In the genomic region with DNA sequence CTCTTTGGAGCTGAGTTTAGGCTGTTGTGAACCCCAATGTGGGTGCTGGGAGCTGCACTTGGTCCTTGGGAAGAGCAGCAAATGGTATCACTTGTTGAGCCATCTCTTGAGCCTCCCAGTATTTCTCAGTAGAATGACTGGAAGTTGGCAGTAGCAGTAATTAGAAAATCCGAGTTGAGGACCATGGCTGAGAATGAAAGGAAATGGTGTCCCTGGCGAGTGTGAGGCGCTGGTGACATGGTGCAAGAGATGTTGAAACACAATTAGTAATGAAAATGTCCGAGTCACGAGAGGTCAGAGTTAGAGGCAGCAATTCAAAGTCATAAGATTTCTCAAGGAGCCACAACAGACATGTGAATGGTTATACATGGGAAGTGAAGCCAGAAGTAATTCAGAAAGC, we compare ENCODE assay signal across 20 mouse cellular contexts.
DNase-seq lines count a peak whose midpoint lies in the region; ATAC-seq and TF ChIP-seq lines count a peak whose summit lies in the region.
"Had no signal": no experiment of that assay in that cellular context is flagged by ENCODE, and none has a peak within 500 bp of the region (broad histone marks: within the 10 kb centered on the region; RNA-seq: fewer than 3 reads in every experiment).

No protein-coding gene starts in this region.

- 63% methylated on average over 5 of the region's 5 CpGs for WGBS in lung, postnatal 0 days

- H3K27ac ChIP-seq in lung, postnatal 0 days (ENCODE audit: low read length), result no peak overlapping the region
- H3K27ac ChIP-seq: gastrocnemius, adult 2 months; heart, adult 2 months; heart, embryonic 10.5 days; hindbrain, embryonic 12.5 days; hindbrain, embryonic 15.5 days had no signal

- no peak for TF ChIP-seq EP300 in lung, postnatal 0 days (IDR thresholded peaks at IDR 0.05)

- no peaks in the 10 kb centered on the region for H3K27me3 ChIP-seq in lung, postnatal 0 days (replicated peaks; ENCODE audit: insufficient read depth, low read length)
- H3K27me3 ChIP-seq: hindbrain, embryonic 12.5 days; hindbrain, embryonic 15.5 days had no signal

- no peaks in the 10 kb centered on the region for H3K36me3 ChIP-seq in lung, postnatal 0 days (ENCODE audit: insufficient read depth, low read length)
- H3K36me3 ChIP-seq: heart, embryonic 10.5 days; hindbrain, embryonic 12.5 days; hindbrain, embryonic 15.5 days had no signal

- peak; percentile 38 for DNase-seq in adrenal gland, postnatal 14 days
- no peak for DNase-seq in adrenal gland, adult 8-10 months
- peak; percentile 69 for DNase-seq in lung, postnatal 0 days (ENCODE audit: low spot score)
- no peak for DNase-seq in lung, adult 18-20 months
- DNase-seq in adipocyte (ENCODE audit: low spot score), result peak; percentile 49
- DNase-seq in cerebellum, adult 9-10 months, result no peak
- DNase-seq: cerebellum, adult 11-12 months; cerebellum, adult 8-10 months; cerebellum, postnatal 14 days; forebrain, postnatal 0 days; gastrocnemius, adult 2 months; gastrocnemius, postnatal 14 days; heart, adult 2 months had no signal

- no peak overlapping the region for H3K4me2 ChIP-seq in lung, postnatal 0 days (replicated peaks; ENCODE audit: low read depth, low read length)
- H3K4me2 ChIP-seq: hindbrain, embryonic 12.5 days; hindbrain, embryonic 15.5 days had no signal

- H3K4me3 ChIP-seq in lung, postnatal 0 days (ENCODE audit: low read depth, low read length), result no peak overlapping the region
- H3K4me3 ChIP-seq: gastrocnemius, adult 2 months; heart, adult 2 months; heart, embryonic 10.5 days; hindbrain, embryonic 12.5 days; hindbrain, embryonic 15.5 days had no signal

- H3K9ac ChIP-seq in lung, postnatal 0 days (replicated peaks; ENCODE audit: low read depth), result no peak overlapping the region
- H3K9ac ChIP-seq: forebrain, postnatal 0 days; hindbrain, embryonic 12.5 days; hindbrain, embryonic 15.5 days had no signal

- H3K4me1 ChIP-seq in lung, postnatal 0 days (ENCODE audit: insufficient read depth, low read depth, low read length), result no peaks in the 10 kb centered on the region
- H3K4me1 ChIP-seq: heart, embryonic 10.5 days; hindbrain, embryonic 12.5 days; hindbrain, embryonic 15.5 days had no signal

- ATAC-seq in lung, postnatal 0 days, result no peak; the same call in 1 of the 2 replicates
- peak; percentile 25; the same call in 1 of the 2 replicates for ATAC-seq in granulocyte monocyte progenitor cell, adult 5-6 weeks (replicated peaks; ENCODE audit: poor library complexity, severe bottlenecking)
- ATAC-seq in erythroid progenitor cell, adult 5-6 weeks (replicated peaks; ENCODE audit: low FRiP score, poor library complexity, severe bottlenecking), result no peak
- ATAC-seq: CD4-positive, CD25-positive, alpha-beta regulatory T cell, adult 4 months; forebrain, embryonic 14.5 days; forebrain, postnatal 0 days had no signal

- TF ChIP-seq CTCF in lung, postnatal 0 days (IDR thresholded peaks at IDR 0.05), result no peak

- H3K9me3 ChIP-seq in lung, postnatal 0 days (ENCODE audit: low read length), result no peaks in the 10 kb centered on the region
- H3K9me3 ChIP-seq: heart, embryonic 10.5 days; hindbrain, embryonic 12.5 days; hindbrain, embryonic 15.5 days had no signal

Comparison
In these comparisons a context has a peak if more than half of its experiments do, and no peak if none do; other contexts are left out.
1. DNase-seq: peak in adrenal gland, postnatal 14 days (single experiment), lung, postnatal 0 days (single experiment) and adipocyte (single experiment); none in adrenal gland, adult 8-10 months (single experiment), lung, adult 18-20 months (0 of 2) and cerebellum, adult 9-10 months (single experiment).